Mouse (Mus musculus) brain, embryonic 14.5 days (tissue): ENCODE results near the gene Rabep2. TPM values are rescaled to one million over a fixed set of nuclear protein-coding genes. Genes with fewer than 3 reads are reported as not detected.
"Not testable (repeated sequence)": the region's sequence is repeated elsewhere in the genome, so short reads cannot be mapped to it uniquely, and the experiment has no call there.

Experiments
- DNase-seq: peaks from one replicate; pipeline ENCODE4 v3.0.0-alpha.2; 2011; ENCODE audit warnings: low read depth
- CTCF ChIP-seq: fragments of 200-500 bp; IDR thresholded peaks from 2 replicates; pipeline ENCODE4 v1.5.1; 2012; ENCODE audit warnings: inconsistent platforms, mild to moderate bottlenecking, moderate library complexity, borderline replicate concordance; ENCODE audit not compliant: insufficient read depth, insufficient read length; ENCODE audit errors: extremely low read depth
- POLR2A ChIP-seq: fragments of 200-500 bp; IDR thresholded peaks from 2 replicates; pipeline ENCODE4 v1.6.1; 2012; ENCODE audit warnings: mild to moderate bottlenecking, inconsistent platforms, borderline replicate concordance; ENCODE audit not compliant: poor library complexity, insufficient read depth, insufficient read length, severe bottlenecking; ENCODE audit errors: extremely low read depth
- polyA plus RNA-seq: library from polyadenylated mRNA; depleted of rRNA; stranded (reverse); fragments of >200 nt; gene quantifications from 2 replicates; pipeline ENCODE4 v1.2.3, GENCODE M21; 2012; rRNA removed

The Rabep2 gene
- polyA plus RNA-seq, 1 experiment, result 22.1 TPM

DNA sequence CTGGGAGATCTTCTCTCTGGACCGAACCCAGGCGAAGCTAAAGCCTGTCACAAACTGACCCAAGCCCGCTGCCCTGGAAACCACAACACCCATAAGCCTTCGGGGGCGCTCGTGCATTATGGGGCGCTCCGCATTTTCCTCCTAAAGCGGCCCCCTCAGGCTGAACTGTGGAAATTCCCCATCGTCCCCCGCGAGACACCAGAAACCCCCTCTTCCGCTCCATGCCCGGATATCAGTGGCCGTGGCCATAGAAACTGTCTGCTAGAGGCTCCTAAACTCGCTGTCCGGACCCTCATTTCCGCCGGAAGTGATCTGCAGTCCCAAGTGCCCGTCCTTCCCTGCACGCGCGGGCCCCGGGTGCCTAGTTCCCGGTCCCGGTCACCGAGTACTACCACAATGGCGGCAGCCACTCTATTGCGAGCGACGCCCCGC lies 58.5 kb downstream of the Rabep2 start, which contains the start of gene Tufm:
Gene Tufm (plus strand): TSS at position 310 of the 432 bp plus-strand sequence.
- DNase-seq, result peak; percentile 99

DNA sequence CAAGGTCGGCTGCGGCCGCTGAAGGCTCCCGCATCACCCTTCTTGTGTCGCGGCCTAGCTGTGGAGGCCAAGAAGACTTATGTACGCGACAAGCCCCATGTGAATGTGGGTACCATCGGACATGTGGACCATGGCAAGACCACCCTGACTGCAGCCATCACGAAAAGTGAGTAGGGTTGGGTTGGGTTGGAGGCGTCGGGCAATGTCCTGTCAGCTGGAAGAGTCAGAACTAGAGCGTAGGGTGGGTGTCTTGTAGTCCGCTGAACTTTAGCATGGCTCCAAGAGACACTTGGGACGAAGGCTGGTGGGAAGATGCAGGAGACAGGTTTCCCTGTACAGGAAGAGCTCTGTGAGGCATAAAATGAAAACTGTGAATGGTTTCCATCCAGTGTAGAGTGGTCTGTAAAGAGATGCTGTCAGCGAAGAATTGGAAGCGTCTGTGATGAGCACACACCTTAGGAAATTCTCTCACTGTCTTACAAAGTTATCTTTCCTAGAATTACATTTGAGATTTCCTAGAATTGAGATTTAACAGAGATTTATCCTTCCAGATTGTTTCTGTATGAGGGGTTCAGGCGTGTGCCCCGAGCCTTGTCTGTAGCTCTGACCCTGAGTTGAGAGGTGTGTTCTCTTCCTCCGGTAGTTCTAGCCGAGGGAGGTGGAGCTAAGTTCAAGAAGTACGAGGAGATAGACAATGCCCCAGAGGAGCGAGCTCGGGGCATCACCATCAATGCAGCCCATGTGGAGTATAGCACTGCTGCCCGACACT lies 59.2 kb downstream of the Rabep2 start:
- not testable (repeated sequence) for DNase-seq

More for the DNA sequence above, 58.5 kb downstream of the Rabep2 start, which contains the start of gene Tufm:
- TF ChIP-seq POLR2A (peak; percentile 19; the same call in 1 of the 2 replicates), CTCF (peak; percentile 46; the same call in 1 of the 2 replicates)

DNA sequence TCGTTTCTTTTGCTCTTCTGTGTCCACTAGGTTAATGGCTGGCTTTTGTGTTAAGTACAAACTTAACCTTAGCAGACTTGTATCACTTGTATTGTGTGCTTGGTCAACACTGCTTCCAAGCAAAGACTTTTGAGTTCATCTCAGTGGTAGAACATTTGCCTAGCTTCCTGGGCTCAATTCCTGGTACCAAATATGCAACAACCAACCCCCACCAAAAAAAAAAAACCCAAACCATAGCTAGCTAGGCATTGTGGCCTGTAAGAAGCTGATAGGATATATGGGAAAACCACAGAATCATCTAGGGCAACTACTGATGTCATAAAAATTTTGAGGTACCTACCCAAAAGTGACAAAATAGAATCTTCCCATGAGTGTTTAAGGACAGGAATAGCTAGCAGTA lies 62.4 kb downstream of the Rabep2 start:
- no peak for TF ChIP-seq POLR2A
- no peak for TF ChIP-seq CTCF
- no peak for DNase-seq

DNA sequence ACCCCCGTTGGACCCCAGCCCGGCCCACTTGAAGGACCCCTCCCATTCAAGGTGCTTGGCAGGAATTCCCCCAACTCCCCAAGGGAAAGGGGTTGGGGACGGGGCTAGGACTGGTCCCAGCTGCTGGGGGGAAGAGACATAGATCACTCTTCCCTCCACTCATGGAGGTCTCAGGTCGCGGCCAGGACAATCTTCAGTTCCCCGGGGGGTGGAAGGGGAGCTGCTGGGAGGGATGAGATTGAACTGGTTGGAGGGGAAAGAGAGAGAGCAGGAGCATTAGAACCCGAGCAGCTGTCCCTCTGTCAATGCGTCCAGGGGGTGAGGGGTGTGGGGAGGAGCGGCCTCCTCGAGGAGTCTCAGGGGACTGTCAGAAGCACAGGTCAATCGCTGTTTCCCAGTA lies 63.4 kb downstream of the Rabep2 start:
- no peak for DNase-seq
- TF ChIP-seq POLR2A (no peak), CTCF (no peak)

GRCm38 (mm10) chr7:126494120-126494519 lies 65.6 kb downstream of the Rabep2 start:
- TF ChIP-seq CTCF (no peak), POLR2A (no peak)
- no peak for DNase-seq

GRCm38 (mm10) chr7:126496475-126496874 lies 67.9 kb downstream of the Rabep2 start:
- TF ChIP-seq POLR2A (no peak), CTCF (no peak)
- DNase-seq, result no peak

- TF ChIP-seq POLR2A, result no peak
- TF ChIP-seq CTCF, result no peak
These were observed 69.4 kb downstream of the Rabep2 start for GRCm38 (mm10) chr7:126497966-126498365.

More at GRCm38 (mm10) chr7:126497966-126498365, 69.4 kb downstream of the Rabep2 start:
- DNase-seq, result no peak

Other genes starting within 250 kb of the Rabep2 start
- 226 and 237 TPM in 2 replicates for gene Xpo6, start 228.3 kb upstream of the Rabep2 start, polyA plus RNA-seq
- 423 and 518 TPM in 2 replicates for gene Sbk1, start 156.1 kb upstream of the Rabep2 start, polyA plus RNA-seq
- gene Lat, start 59.2 kb upstream of the Rabep2 start, polyA plus RNA-seq, result 1.0 and 2.1 TPM in 2 replicates
- gene Spns1, start 51.3 kb upstream of the Rabep2 start, polyA plus RNA-seq, result 176 and 234 TPM in 2 replicates
- 11.0 and 15.7 TPM in 2 replicates for gene Nfatc2ip, start 32.0 kb upstream of the Rabep2 start, polyA plus RNA-seq
- 0.05 and 0.06 TPM in 2 replicates for gene Cd19, start 13.9 kb upstream of the Rabep2 start, polyA plus RNA-seq
- gene Atp2a1, start 34.3 kb downstream of the Rabep2 start, polyA plus RNA-seq, result 1.3 and 1.6 TPM in 2 replicates
- gene Sh2b1, start 46.7 kb downstream of the Rabep2 start, polyA plus RNA-seq, result 83.6 and 86.4 TPM in 2 replicates
- 107 and 118 TPM in 2 replicates for gene Tufm, start 58.6 kb downstream of the Rabep2 start, polyA plus RNA-seq
- 178 and 208 TPM in 2 replicates for gene Atxn2l, start 74.7 kb downstream of the Rabep2 start, polyA plus RNA-seq
- 108 and 149 TPM in 2 replicates for gene Eif3c, start 137.7 kb downstream of the Rabep2 start, polyA plus RNA-seq
- gene Apobr, start 156.2 kb downstream of the Rabep2 start, polyA plus RNA-seq, result 0.38 and 0.81 TPM in 2 replicates
- gene Cln3, start 157.1 kb downstream of the Rabep2 start, polyA plus RNA-seq, result 45.5 and 64.3 TPM in 2 replicates
- gene Il27, start 166.2 kb downstream of the Rabep2 start, polyA plus RNA-seq, result not detected in 2 replicates
- gene Nupr1, start 202.1 kb downstream of the Rabep2 start, polyA plus RNA-seq, result 2.7 and 3.9 TPM in 2 replicates
- gene Sgf29, start 220.6 kb downstream of the Rabep2 start, polyA plus RNA-seq, result 61.5 and 70.4 TPM in 2 replicates
- gene Sult1a1, start 247.7 kb downstream of the Rabep2 start, polyA plus RNA-seq, result 1.5 and 1.6 TPM in 2 replicates